Mouse (Mus musculus) heart, embryonic 14.5 days (tissue): ENCODE measurements at regions not wholly inside any gene's neighbourhood (a gene's known extent, or its start where the extent isn't known, plus 50 kb on each side); places are given as distances from the start of the nearest gene placed in this dataset.

Experiments used
- ATAC-seq: fragments of 200-750 bp; cut with Nextera tagmentation; 2 replicates; pipeline ENCODE4 v1.8.0; 2017; ENCODE audit warnings: low read depth, moderate TSS enrichment; ENCODE audit not compliant: insufficient number of reproducible peaks, insufficient read depth, low FRiP score
- H3K27ac ChIP-seq, 2 experiments: fragments of 200-500 bp in 1 of 2; fragments of 300-500 bp in 1 of 2; sonication (generic) in 1 of 2; replicated peaks in 1 of 2; 2 replicates each; pipeline ENCODE4 v1.5.1; 2012 to 2014; ENCODE audit warnings: low read depth in 2 of 2, low read length in 2 of 2, control low read depth in 1 of 2, mild to moderate bottlenecking in 1 of 2, mixed read lengths in 1 of 2; ENCODE audit not compliant: control insufficient read depth in 1 of 2, insufficient read depth in 1 of 2
- H3K27me3 ChIP-seq: fragments of 300-500 bp; sonication (generic); 2 replicates; pipeline ENCODE4 v1.6.1; 2014; ENCODE audit warnings: mild to moderate bottlenecking, low read length, control low read depth; ENCODE audit not compliant: control insufficient read depth, insufficient read depth
- H3K36me3 ChIP-seq: fragments of 300-500 bp; sonication (generic); 2 replicates; pipeline ENCODE4 v1.6.1; 2014; ENCODE audit warnings: mild to moderate bottlenecking, control low read depth, low read length, mixed read lengths; ENCODE audit not compliant: control insufficient read depth, insufficient read depth
- H3K4me1 ChIP-seq, 2 experiments: fragments of 200-500 bp in 1 of 2; fragments of 300-500 bp in 1 of 2; sonication (generic) in 1 of 2; 2 replicates each; pipeline ENCODE4 v1.6.1; 2012 to 2014; ENCODE audit warnings: low read length in 2 of 2, control low read depth in 1 of 2, mixed read lengths in 1 of 2; ENCODE audit not compliant: control insufficient read depth in 2 of 2, insufficient read depth in 2 of 2
- H3K4me2 ChIP-seq: fragments of 300-500 bp; sonication (generic); 2 replicates; pipeline ENCODE4 v1.6.1; 2014; ENCODE audit warnings: mild to moderate bottlenecking, low read length
- H3K4me3 ChIP-seq, 2 experiments: fragments of 200-500 bp in 1 of 2; fragments of 300-500 bp in 1 of 2; sonication (generic) in 1 of 2; 2 replicates each; pipeline ENCODE4 v1.5.1; 2012 to 2014; ENCODE audit warnings: low read length in 2 of 2, mild to moderate bottlenecking in 2 of 2, control low read depth in 1 of 2, low read depth in 1 of 2, moderate library complexity in 1 of 2; ENCODE audit not compliant: control insufficient read depth in 1 of 2, insufficient read depth in 1 of 2
- H3K9ac ChIP-seq: fragments of 300-500 bp; sonication (generic); 2 replicates; pipeline ENCODE4 v1.6.1; 2014; ENCODE audit warnings: mild to moderate bottlenecking, low read length
- H3K9me3 ChIP-seq: fragments of 300-500 bp; sonication (generic); 2 replicates; pipeline ENCODE4 v1.6.1; 2016; ENCODE audit warnings: low read length, control low read depth; ENCODE audit not compliant: control insufficient read depth
- WGBS: fragments of 180-500 bp; shearing (Covaris S2); extraction: QIAGEN DNeasy Blood & Tissue Kit; methylation state at CpG from one replicate; pipeline ENCODE4 v1.1.7; 2014; 5-methylcytosine and 5-hydroxymethylcytosine counted together

- H3K4me2 ChIP-seq: no peak overlapping the region
- 0 out of 2 replicates have a peak, but pooled peaks cover 3% of the 10 kb centered on the region for H3K27me3 ChIP-seq
- H3K27ac ChIP-seq: no peak overlapping the region
- no peak overlapping the region for H3K9ac ChIP-seq
- ATAC-seq: no peak
- H3K9me3 ChIP-seq: no peaks in the 10 kb centered on the region
- 43% methylated on average over 12 of the region's 12 CpGs for WGBS
- no peaks in the 10 kb centered on the region for H3K36me3 ChIP-seq
- peaks cover 13 to 19% of the 10 kb centered on the region in 2 experiments for H3K4me1 ChIP-seq
- H3K4me3 ChIP-seq: no peak overlapping the region
These were observed 83.1 kb upstream of the Tbx3 start for GRCm38 (mm10) chr5:119587239-119587811.

- ATAC-seq: no peak
- no peak overlapping the region for H3K9ac ChIP-seq
- H3K4me1 ChIP-seq: peaks cover 13 to 19% of the 10 kb centered on the region in 2 experiments
- no peak overlapping the region for H3K4me3 ChIP-seq
- no peak overlapping the region for H3K4me2 ChIP-seq
- 0 out of 2 replicates have a peak, but pooled peaks cover 3% of the 10 kb centered on the region for H3K27me3 ChIP-seq
- H3K36me3 ChIP-seq: no peaks in the 10 kb centered on the region
- 15% methylated on average over 9 of the region's 9 CpGs for WGBS
- H3K27ac ChIP-seq: no peak overlapping the region
- H3K9me3 ChIP-seq: no peaks in the 10 kb centered on the region
These were observed 81.9 kb upstream of the Tbx3 start for GRCm38 (mm10) chr5:119588340-119589272.

- WGBS: 77% methylated on average over 5 of the region's 5 CpGs
- ATAC-seq: no peak
These were observed 79.2 kb upstream of the Tbx3 start for GRCm38 (mm10) chr5:119591271-119591670.

GRCm38 (mm10) chr5:119592891-119593290 is 77.6 kb upstream of the Tbx3 start:
- H3K4me1 ChIP-seq: peaks cover 12 to 14% of the 10 kb centered on the region in 2 experiments
- WGBS: 71% methylated on average over 10 of the region's 10 CpGs
- no peak overlapping the region for H3K27ac ChIP-seq
- ATAC-seq: no peak
- H3K36me3 ChIP-seq: no peaks in the 10 kb centered on the region
- no peak overlapping the region for H3K4me3 ChIP-seq
- H3K4me2 ChIP-seq: no peak overlapping the region
- no peak overlapping the region for H3K9ac ChIP-seq
- H3K9me3 ChIP-seq: no peaks in the 10 kb centered on the region
- 0 out of 2 replicates have a peak, but pooled peaks cover 9% of the 10 kb centered on the region for H3K27me3 ChIP-seq

More at GRCm38 (mm10) chr5:119591271-119591670, 79.2 kb upstream of the Tbx3 start:
- H3K9me3 ChIP-seq: no peaks in the 10 kb centered on the region
- 0 out of 2 replicates have a peak, but pooled peaks cover 3% of the 10 kb centered on the region for H3K27me3 ChIP-seq
- H3K4me1 ChIP-seq: peaks cover 16 to 19% of the 10 kb centered on the region in 2 experiments
- no peak overlapping the region for H3K9ac ChIP-seq
- H3K4me2 ChIP-seq: no peak overlapping the region
- no peak overlapping the region for H3K27ac ChIP-seq
- H3K4me3 ChIP-seq: no peak overlapping the region
- H3K36me3 ChIP-seq: no peaks in the 10 kb centered on the region

GRCm38 (mm10) chr5:119594541-119594940 is 75.9 kb upstream of the Tbx3 start:
- no peak for ATAC-seq
- H3K9ac ChIP-seq: no peak overlapping the region
- H3K4me2 ChIP-seq: no peak overlapping the region
- H3K27ac ChIP-seq: no peak overlapping the region
- H3K9me3 ChIP-seq: no peaks in the 10 kb centered on the region
- 57% methylated on average over 8 of the region's 8 CpGs for WGBS
- H3K36me3 ChIP-seq: no peaks in the 10 kb centered on the region
- H3K27me3 ChIP-seq: 0 out of 2 replicates have a peak, but pooled peaks cover 8% of the 10 kb centered on the region
- H3K4me1 ChIP-seq: peaks cover 0 to 2% of the 10 kb centered on the region in 2 experiments; a peak in 1 of 4 replicates
- H3K4me3 ChIP-seq: no peak overlapping the region

- 92% methylated on average over 19 of the region's 19 CpGs for WGBS
- ATAC-seq: no peak
- Histone ChIP-seq H3K9me3 (no peaks in the 10 kb centered on the region), H3K9ac (no peak overlapping the region), H3K27ac (no peak overlapping the region), H3K4me1 (peaks cover 0 to 2% of the 10 kb centered on the region in 2 experiments; a peak in 1 of 4 replicates), H3K27me3 (0 out of 2 replicates have a peak, but pooled peaks cover 8% of the 10 kb centered on the region), H3K4me3 (no peak overlapping the region), H3K36me3 (no peaks in the 10 kb centered on the region), H3K4me2 (no peak overlapping the region)
These were observed 74.0 kb upstream of the Tbx3 start for GRCm38 (mm10) chr5:119596295-119596993.

- no peak for ATAC-seq
- 0 out of 2 replicates have a peak, but pooled peaks cover 8% of the 10 kb centered on the region for H3K27me3 ChIP-seq
- H3K4me3 ChIP-seq: no peak overlapping the region
- H3K9ac ChIP-seq: no peak overlapping the region
- WGBS: 76% methylated on average over 7 of the region's 8 CpGs
- H3K27ac ChIP-seq: no peak overlapping the region
- H3K4me2 ChIP-seq: no peak overlapping the region
- peaks cover 0 to 2% of the 10 kb centered on the region in 2 experiments; a peak in 1 of 4 replicates for H3K4me1 ChIP-seq
- no peaks in the 10 kb centered on the region for H3K9me3 ChIP-seq
- no peaks in the 10 kb centered on the region for H3K36me3 ChIP-seq
These were observed 73.5 kb upstream of the Tbx3 start for GRCm38 (mm10) chr5:119596994-119597391.
